Mouse (Mus musculus) embryo, embryonic 10 days (tissue): Measurements from ENCODE around the gene Ahrr.

ENCODE experiments used
- DNase-seq: peaks from one replicate; pipeline ENCODE4 v3.0.0-alpha.2; 2015; ENCODE audit warnings: low spot score

Gene Ahrr

GRCm38 (mm10) chr13:74292167-74292566 is at the start of gene Ahrr:
Gene Ahrr (minus strand): TSS chr13:74292331.
- peak; percentile 83 for DNase-seq

DNA sequence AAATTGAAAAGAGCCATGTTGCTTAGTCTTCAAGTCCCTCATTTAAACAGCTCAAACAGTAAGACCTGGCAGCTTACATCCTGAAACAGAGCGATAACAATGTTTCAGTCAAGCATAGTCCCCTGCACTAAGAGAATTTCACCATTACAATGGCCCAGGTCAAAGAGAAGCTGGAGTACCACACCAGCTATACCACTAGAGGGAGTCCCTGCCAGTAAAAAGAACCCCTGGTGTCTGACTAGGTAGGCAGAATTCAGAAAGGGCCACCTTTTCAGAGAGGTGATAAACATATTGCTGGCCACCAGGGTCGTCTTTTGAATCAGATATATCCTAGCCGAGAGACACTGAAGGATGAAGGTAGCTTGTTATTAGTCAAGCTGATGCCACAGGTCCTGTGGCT is 48.9 kb upstream of the Ahrr start:
- peak; percentile 43 for DNase-seq

DNA sequence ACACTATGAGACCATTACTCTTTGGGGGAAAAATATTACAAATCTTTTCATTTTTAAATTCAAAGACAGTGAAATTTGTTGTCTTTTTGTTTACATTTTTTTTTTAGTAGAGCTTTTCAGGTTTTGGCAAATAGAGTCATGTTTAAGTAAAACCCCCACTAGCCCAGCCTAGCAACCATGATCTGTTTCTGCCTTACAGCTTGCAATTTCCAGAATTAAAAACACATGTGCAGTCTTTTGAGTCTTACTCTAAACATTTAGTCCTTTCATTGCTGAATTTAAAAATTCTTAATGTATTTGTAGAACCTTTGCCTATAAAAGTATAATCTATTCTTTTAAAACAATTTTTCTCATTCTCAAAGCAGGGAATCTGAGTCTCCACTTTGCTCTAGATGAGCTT is 37.2 kb upstream of the Ahrr start:
- DNase-seq = no peak

DNA sequence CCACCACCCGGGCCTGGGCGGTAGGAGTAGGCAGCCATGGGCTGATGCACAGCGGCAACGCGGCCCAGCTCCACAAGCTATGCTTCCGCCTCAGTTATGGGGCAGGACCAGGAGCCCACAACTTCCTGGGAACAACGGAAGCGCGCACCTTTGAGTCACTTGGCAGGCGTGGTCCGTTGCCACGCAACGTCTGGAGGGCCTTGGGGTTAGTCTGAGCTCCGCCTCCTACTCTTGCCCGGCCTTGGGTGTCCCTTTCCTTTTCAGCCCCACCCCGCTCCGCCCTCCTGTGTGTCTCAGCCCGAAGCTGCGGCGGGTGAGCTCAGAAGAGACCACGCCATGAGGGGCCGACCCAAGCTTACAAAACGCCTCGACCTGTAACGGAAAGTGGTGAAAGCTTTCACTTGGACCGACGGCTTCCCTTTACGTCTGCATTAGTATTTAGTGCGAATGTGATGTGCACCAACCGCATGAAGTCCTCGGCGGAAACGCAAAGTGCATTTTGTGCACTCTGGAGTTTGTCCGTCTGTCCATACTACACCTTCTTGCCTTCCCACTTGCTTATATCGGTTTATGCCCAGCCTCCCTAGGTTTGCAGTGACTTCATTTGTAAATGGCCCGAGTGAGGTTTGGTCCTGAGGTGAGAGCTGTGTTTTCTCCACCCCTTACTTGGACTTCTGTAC is 25.2 kb upstream of the Ahrr start, which contains the start of gene Pdcd6:
TSS of gene Pdcd6 (minus strand) at position 411 of the 680 bp plus-strand sequence.
- DNase-seq = peak; percentile 99

DNA sequence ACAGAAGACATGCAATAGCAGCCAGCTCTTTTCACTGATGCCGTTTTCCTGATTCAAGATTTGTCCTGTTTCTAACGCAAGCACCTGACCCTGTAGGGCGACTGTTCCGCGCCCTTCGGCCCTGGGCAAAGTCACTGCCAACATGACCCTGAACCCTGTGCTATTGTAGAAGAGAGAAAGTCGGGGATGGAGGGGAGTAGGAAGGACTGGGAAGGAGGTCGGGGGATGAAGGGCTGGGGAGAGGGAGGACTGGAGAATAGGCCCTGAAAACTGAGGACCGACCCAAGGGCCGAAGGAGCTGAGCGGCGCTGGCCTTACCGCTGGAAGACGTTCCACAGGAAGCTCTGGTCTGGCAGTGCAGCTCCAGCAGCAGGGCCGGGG is 24.6 kb upstream of the Ahrr start:
- no peak for DNase-seq

DNA sequence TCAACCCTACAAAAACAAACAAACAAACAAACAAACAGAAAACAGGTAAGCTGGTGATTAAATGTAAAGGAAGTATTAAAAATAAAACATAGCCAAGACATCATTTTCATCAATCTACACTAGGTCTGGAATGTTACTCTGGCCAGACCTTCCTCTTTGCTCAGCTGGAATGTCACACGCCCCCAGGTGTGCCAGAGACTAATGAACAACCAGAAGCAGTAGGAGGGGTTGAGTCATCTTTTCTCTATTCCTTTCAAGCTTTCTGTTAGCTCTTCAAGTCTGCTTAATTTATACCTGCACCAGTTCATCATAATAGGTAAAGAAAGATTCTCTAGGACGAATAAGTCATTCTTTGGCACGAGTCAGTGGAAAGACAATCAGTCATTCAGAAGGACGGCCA is 24.3 kb upstream of the Ahrr start:
- DNase-seq = no peak

GRCm38 (mm10) chr13:74314616-74315015 is 22.5 kb upstream of the Ahrr start:
- DNase-seq = no peak

DNA sequence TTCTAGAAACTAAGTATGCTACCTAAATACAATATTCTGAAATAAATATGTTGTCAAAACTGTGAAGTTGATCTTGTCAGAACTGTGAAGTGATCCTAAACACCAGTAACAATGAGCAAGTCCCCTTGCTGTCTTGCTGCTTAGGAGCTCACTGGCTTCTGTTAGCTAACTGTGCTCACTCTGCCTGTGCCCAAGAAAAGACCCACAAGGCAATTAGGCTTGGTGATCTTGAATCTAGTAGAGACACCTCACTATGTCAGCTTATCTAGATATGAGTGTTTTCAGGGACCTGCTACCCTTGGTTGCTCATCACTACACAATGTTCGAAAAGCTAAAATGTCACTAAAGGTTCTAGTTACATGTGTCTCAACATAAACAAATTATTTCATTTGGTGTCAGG is 13.6 kb upstream of the Ahrr start:
- DNase-seq = no peak

DNA sequence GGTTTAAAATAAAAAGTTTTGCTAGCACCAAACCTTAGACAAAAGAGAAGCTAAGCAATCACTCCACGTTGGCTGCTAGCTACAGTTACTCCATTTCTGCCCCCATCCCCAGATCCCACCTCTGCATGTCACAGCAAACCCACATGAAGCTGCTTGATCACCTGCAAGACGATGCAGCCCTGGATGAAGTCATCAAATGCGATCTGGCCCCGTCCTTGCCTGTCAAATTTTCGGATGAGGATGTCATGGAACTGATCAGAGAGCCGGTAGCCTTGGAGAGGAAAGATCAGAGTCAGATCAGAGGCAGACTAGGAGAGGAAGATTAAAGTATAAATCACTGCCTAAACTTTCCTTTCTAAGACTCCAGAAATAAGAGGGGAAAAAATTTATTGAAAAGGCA is 13.2 kb upstream of the Ahrr start:
- no peak for DNase-seq

- no peak for DNase-seq
These were observed 10.2 kb upstream of the Ahrr start for GRCm38 (mm10) chr13:74302050-74303037.

GRCm38 (mm10) chr13:74301607-74301984 is 9.5 kb upstream of the Ahrr start:
- no peak for DNase-seq

DNA sequence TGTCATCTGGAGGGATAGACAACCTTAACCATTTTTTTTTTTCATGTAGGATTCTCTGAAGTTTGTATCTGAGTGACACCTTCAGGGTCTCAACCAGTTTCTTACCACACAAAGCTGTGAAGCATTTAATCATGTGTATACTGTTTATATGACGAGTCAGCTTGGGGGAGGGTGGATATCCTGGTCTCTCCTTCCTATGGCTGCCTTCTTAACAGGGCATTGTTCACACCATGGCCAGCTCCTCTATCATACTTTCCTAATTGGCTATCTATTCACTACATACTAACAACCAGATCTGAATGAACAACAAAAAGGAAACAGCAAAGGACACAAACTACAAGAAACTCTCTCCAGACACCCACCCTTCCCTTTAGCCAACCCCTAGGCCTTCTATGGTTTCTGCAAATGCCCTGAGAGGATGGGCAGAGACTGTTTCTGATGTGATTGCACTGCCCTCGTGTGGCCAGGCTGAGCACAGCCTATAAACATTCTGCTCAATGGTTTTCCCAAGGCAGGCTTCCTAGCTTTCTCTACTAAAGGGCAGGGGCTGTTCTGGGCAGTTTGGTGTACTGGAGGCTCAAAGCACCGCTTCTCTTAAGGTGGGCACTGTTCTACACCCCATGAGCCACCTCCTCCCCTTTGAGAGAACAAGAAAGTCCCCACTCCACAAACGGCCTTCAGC is 8.9 kb upstream of the Ahrr start:
- peak; percentile 86 for DNase-seq

DNA sequence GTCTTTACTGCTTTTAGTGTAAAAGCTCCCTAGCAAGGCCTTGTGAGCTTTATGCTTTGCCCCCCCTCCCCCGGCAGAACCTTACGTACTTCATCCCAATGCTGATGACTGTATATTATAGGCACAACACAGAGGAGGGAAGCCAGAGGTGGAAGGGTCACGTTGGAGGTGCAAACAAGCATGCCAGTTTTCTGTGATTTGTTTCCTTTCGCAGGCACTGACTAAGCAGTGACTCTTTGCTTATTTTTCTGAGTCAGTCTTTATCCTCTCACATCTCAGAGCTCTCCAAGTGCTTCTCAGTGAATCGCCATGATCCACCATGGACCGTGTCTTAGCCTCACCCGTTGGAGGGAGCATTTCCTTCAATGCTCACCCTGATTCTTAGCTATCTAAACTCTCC is 4.2 kb upstream of the Ahrr start:
- no peak for DNase-seq

DNA sequence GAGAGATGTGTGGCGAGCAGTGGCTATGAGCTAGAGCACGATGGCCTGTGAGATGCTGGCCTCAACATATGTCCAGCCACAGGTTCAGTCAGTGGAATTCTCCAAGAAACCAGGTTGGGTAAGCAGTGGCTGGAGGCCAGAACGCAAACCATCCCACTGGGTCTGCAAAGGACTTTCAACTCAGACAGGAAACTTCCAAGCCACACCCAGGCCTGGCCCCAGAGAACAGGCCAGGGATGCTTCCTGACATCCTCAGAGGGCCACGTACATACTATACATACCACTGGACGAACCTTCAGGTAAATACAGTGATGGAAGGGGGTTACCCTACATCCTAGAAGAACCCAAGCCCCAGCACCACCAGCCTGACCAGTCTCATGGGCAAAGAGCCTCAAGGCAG is 2.5 kb downstream of the Ahrr start:
- DNase-seq = no peak

DNA sequence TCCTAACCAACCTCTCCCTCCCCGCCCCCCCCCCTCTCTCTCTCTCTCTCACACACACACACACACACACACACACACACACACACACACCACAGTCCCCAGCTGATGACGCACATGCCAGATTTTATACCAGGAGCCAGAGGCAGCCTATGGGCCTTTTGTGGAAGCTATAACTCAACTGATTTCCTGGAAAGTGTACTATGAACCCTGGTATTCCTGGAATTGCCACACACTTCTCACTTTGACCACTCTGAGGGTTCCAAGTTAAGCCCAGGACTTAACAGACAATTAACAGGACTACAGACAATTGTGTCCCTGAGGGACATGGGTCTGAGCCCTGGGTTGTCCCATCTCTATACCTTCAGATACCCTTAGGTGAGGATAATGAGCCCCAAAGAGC is 9.8 kb downstream of the Ahrr start:
- DNase-seq = no peak

- no peak for DNase-seq
These were observed 16.4 kb downstream of the Ahrr start for GRCm38 (mm10) chr13:74275726-74276125.

GRCm38 (mm10) chr13:74260231-74260992 is 31.7 kb downstream of the Ahrr start:
- DNase-seq = peak; percentile 78

GRCm38 (mm10) chr13:74259460-74260230 is 32.5 kb downstream of the Ahrr start:
- peak; percentile 61 for DNase-seq

- DNase-seq = no peak
These were observed 45.6 kb downstream of the Ahrr start for GRCm38 (mm10) chr13:74246494-74246893.

- no peak for DNase-seq
These were observed 46.3 kb downstream of the Ahrr start for GRCm38 (mm10) chr13:74245899-74246231.

DNA sequence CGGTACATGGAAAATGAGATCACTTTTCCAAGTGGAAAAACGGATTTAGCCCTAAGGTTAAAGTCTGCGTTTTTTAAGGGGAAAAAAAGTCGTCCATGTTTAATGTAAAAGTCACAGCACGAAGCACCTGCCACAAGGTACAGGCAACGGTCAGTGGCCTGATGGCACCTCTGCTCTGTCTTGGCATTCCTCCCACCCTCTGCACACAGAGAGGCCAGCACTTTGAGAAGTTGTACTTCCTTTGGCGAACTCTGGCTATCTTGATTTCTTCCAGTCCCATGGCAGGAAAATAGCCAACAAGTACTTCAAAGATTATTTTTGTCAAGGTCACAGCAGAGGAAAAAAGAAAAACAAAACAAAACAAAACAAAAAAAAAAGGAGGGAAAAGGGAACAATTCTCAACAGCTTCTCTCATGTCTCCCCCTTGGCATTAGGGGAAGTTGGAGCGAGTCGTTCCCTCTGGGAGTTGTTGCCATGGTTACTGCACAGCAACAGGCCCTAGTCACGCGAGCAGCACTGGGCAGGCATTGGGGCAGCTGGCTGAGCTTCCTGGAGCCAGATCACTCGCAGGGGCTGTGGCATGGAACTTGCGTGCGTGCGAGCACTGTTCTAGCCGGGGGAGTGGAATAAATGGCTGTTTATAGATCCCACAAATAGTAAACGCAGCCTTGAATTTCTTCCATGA is 46.8 kb downstream of the Ahrr start:
- DNase-seq = peak; percentile 91
